Mouse (Mus musculus) cerebellum, adult 11 months (tissue): ENCODE measurements around the gene Gm42878.

Experiments
- DNase-seq: peaks from one replicate; pipeline ENCODE4 v3.0.0; 2022

Gm42878 gene

GRCm38 (mm10) chr5:121477680-121478079 lies 67.6 kb downstream of the Gm42878 start:
- DNase-seq: no peak

- no peak for DNase-seq
Observed at GRCm38 (mm10) chr5:121476040-121476439, 69.2 kb downstream of the Gm42878 start.

DNA sequence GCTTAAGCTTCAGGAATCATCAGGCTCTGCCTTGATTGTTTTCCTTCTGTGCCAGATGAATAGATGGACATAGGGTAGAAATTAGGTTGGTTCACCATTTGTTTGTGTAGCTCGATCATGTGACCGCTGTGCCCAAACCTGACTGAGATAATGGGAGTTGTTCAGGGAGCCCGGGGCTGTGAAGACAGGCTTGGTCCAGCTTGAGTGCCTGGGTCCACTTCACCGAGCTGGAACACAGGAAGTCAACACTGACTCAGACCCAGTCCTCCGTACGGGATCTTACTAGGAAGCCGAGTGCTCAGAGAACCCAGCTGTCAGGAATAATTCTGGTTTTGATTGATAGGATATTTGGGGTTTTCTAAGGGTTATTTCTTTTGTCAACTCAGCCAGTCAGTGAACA lies 70.7 kb downstream of the Gm42878 start:
- DNase-seq: no peak

DNA sequence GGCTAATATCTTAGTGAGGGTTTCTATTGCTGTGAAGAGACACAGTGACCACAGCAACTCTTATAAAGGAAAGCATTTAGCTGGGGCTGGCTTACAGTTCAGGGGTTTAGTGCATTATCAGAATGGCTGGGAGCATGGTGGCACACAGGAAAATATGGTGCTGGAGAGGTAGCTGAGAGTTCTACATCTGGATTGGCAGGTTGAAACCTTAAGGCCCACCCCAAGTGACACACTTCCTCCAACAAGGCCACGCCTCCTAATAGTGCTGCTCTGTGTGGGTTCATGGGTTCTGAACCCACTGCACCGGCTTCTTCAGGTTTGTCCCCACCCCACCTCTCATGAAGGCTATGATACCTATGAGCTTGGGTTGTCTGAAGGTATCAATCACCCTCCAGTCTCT lies 72.9 kb downstream of the Gm42878 start:
- DNase-seq: no peak

DNA sequence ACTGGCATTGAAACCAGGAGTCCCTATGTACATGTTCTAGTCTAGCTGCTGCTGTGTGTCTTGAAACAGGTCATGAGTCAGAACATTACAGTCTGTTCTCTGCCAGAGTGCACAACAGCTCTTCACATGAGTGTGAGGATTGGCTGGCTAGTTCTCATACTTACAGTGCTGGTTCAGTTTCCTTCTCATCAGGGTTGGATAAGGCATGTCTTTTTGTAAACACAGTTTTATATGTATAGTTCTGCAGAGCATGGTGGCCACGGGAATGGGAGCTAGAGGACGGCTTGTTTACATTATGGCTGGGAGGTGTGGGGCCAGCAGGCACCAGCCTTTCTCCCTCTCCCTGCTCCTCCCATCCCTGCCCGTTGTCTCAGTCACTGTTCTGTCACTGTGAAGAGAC lies 75.7 kb downstream of the Gm42878 start:
- no peak for DNase-seq
